Mouse (Mus musculus): ENCODE results near the gene Ppef2. TPM values are rescaled to one million over a fixed set of nuclear protein-coding genes. Genes with fewer than 3 reads are reported as not detected.

Gene Ppef2
- polyA plus RNA-seq, 1 experiment: 1.8 TPM

DNA sequence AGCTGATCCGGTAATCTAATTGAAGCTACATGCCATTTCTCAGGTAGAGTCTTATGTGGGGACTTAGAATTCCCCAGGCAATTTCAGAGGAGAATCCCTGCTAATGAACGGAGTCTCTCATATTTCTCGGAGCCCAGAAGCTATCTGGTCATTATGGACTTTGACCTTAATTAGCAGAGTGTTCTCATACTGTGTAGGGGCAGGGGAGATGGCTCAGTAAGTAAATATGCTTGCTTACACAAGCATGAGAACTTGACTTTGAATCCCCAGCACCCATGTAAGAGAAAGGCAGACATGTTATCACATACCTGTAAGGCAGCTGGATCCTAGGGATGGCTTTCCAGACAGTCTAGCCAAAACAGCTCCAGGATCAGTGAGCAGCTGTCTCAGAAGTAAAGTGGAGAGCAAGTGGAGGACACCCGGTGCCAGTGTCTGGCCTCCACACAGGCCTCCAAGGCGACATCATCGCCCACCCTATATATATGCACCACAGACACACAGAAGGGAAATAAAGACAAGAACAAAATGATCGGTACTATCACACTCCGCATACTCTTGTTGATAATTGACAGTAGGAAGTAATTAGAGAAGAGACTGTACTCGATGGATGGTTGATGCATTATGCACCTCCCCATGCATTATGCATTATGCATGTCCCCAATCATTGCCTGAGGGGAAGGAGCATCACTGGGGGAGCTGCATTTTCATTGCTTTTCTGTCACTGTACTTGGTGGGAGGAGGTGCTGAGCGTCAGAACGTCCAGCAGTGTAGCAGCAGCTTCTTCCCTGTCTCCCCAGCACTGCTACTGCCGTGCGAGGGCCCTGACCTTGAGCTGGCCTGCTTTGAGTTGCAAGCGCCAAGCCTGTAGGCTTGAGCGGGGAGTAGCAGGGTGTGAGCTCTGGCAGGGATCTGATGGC lies 58.9 kb downstream of the Ppef2 start:
- no peak for DNase-seq (ENCODE audit: extremely low spot score in 1 of 2, low spot score in 1 of 2)

DNA sequence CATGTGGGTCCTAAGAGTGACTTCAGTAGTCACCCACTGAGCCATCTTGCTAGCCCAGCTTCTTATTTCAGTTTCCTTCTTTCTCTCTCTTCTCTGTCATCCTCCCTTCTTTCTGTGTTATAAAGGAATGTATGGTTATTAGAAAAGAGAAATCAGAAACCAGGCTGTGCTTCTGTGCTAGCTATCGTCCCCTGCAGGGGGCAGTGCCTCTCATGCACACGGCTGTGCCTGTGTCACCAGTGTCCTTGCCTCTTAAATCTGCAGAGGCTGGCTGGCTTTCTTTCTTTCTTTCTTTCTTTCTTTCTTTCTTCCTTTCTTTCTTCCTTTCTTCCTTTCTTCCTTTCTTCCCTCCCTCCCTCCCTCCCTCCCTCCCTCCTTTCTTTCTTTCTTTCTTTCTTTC lies 60.4 kb downstream of the Ppef2 start:
- peak in 1 of 2 experiments; percentile 55 for DNase-seq (ENCODE audit: extremely low spot score in 1 of 2, low spot score in 1 of 2)

DNA sequence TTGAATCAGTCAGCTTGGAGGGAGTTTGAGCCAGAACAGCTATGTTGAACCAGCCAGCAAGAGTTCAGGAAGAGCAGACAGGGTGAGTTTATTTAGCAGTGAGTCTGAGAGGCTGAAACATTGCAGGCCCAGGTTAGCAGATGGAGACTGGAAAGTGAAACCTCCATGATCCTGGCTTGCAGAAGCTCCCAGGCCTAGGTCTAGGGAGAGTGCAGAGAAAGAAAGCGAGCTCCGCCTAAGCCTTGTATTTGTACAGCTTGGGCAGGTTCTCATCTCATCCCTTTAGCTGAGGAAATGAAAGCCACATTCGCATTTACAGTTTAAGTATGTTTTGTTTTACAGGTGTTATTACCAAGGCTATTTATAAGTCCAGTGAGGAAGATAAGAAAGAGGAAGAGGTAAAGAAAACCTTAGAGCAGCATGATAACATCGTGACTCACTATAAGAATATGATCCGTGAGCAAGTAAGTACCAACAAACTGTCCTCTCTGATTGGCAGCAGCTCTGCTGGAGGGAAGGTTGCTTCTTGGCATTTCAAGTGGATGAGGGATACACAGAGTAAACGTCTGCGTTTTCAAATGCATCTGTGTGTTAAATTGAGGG lies 67.1 kb downstream of the Ppef2 start:
- no peak for DNase-seq (ENCODE audit: extremely low spot score in 1 of 2, low spot score in 1 of 2)

DNA sequence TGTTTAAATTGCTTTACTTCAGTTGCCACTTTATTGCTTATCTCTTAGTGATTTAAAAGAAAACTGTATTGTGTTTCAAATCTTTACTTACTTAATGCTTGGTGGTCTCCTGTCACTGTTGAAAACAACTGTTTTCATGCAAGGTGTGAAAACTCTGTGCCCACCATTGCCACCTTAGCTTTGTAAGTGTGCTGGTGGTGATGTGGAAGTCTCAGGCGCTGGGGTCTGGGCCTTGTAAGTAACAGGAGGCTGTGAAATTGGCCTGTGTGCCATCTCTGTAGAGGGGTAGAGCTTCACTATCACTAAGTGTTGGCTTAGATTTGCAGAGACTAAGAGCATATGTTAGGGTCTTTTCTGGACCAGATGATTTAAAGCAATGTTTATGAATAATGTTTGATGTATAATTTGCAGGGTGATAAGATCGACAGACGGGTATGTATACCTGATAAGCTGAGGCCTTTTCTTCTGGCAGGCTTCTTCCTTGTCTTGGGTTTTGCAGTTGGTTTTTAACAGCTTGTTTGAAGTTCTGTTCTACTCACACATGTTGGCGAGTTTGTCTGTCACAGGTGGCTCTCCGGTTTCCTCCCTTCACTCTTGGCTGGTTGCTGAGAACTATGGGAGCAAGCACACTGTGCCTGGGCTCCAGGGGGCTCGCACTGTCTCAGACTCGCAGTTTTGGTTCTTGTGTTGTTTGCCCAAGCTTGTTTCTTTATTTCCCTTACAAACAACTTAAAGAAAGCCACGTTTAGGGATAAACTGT lies 72.8 kb downstream of the Ppef2 start:
- no peak for DNase-seq (ENCODE audit: extremely low spot score in 1 of 2, low spot score in 1 of 2)

Other genes starting within 250 kb of the Ppef2 start
- 16.0 and 22.6 TPM in 2 replicates for gene Cdkl2, start 212.4 kb downstream of the Ppef2 start, polyA plus RNA-seq (2012; rRNA removed)
- 117 and 131 TPM in 2 replicates for gene G3bp2, start 172.6 kb downstream of the Ppef2 start, polyA plus RNA-seq (2012; rRNA removed)
- gene Uso1, start 118.3 kb downstream of the Ppef2 start, polyA plus RNA-seq (2012; rRNA removed): 50.2 and 50.7 TPM in 2 replicates
- not detected in 2 replicates for gene U90926, start 40.9 kb downstream of the Ppef2 start, polyA plus RNA-seq (2012; rRNA removed)
- 39.1 and 41.2 TPM in 2 replicates for gene Naaa, start 21.9 kb upstream of the Ppef2 start, polyA plus RNA-seq (2012; rRNA removed)
- gene Sdad1, start 54.2 kb upstream of the Ppef2 start, polyA plus RNA-seq (2012; rRNA removed): 13.0 and 15.4 TPM in 2 replicates
- 0.15 and 0.22 TPM in 2 replicates for gene Cxcl9, start 71.8 kb upstream of the Ppef2 start, polyA plus RNA-seq (2012; rRNA removed)
- gene Art3, start 75.5 kb upstream of the Ppef2 start, polyA plus RNA-seq (2012; rRNA removed): 17.5 and 18.0 TPM in 2 replicates
- 1.4 and 1.9 TPM in 2 replicates for gene Cxcl10, start 92.6 kb upstream of the Ppef2 start, polyA plus RNA-seq (2012; rRNA removed)
- 27.7 and 29.2 TPM in 2 replicates for gene Nup54, start 178.9 kb upstream of the Ppef2 start, polyA plus RNA-seq (2012; rRNA removed)